Mouse (Mus musculus): ENCODE measurements at regions not wholly inside any gene's neighbourhood (a gene's known extent, or its start where the extent isn't known, plus 50 kb on each side); places are given as distances from the start of the nearest gene placed in this dataset.

DNA sequence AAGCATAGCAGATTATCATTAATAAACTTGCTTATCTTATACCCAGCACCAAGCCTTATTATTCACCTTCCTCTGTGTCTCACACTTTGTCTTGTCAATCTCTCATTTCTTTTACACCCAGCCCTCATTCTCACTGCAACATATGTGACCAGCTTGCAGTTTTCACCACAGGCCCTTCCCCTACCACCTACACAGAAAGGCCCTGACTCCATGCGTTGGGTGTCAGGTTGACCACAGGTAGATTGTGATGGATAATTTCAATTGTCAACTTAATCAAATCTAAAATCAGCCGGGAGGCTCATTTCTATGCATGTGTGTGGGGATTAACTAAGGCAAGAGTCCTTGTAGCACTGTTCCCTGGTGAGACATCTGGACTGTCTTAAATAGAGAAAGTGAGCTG, 72.4 kb upstream of the Rbpj start:
- TF ChIP-seq CTCF (IDR thresholded peaks at IDR 0.05) (no peak), EP300 (IDR thresholded peaks at IDR 0.05) (no peak)
